Mouse (Mus musculus): ENCODE results near the gene Zfp654.
"Not testable (repeated sequence)": the region's sequence is repeated elsewhere in the genome, so short reads cannot be mapped to it uniquely, and the experiment has no call there.

Zfp654 gene

GRCm38 (mm10) chr16:64851563-64852362, at the start of gene Zfp654, which contains the start of gene Cggbp1:
Gene Zfp654, minus strand, starts transcription at chr16:64851652.
Gene Cggbp1, plus strand, starts transcription at chr16:64851996.
- DNase-seq (ENCODE audit: low spot score) = peak; percentile 99

- no peak for DNase-seq (ENCODE audit: low spot score)
Measured at GRCm38 (mm10) chr16:64899084-64899483, 47.6 kb upstream of the Zfp654 start.

GRCm38 (mm10) chr16:64889496-64889895, 38.0 kb upstream of the Zfp654 start:
- no peak for DNase-seq (ENCODE audit: low spot score)

GRCm38 (mm10) chr16:64885547-64885946, 34.1 kb upstream of the Zfp654 start:
- peak; percentile 13 for DNase-seq (ENCODE audit: low spot score)

GRCm38 (mm10) chr16:64885142-64885541, 33.7 kb upstream of the Zfp654 start:
- DNase-seq (ENCODE audit: low spot score) = peak; percentile 61

GRCm38 (mm10) chr16:64884420-64884838, 33.0 kb upstream of the Zfp654 start:
- peak; percentile 27 for DNase-seq (ENCODE audit: low spot score)

- DNase-seq (ENCODE audit: low spot score) = no peak
Measured at GRCm38 (mm10) chr16:64883896-64884295, 32.4 kb upstream of the Zfp654 start.

GRCm38 (mm10) chr16:64881442-64881841, 30.0 kb upstream of the Zfp654 start:
- no peak for DNase-seq (ENCODE audit: low spot score)

- no peak for DNase-seq (ENCODE audit: low spot score)
Measured at GRCm38 (mm10) chr16:64880986-64881385, 29.5 kb upstream of the Zfp654 start.

- DNase-seq (ENCODE audit: low spot score) = no peak
Measured at GRCm38 (mm10) chr16:64879735-64880134, 28.3 kb upstream of the Zfp654 start.

GRCm38 (mm10) chr16:64878611-64879132, 27.2 kb upstream of the Zfp654 start:
- no peak for DNase-seq (ENCODE audit: low spot score)

- DNase-seq (ENCODE audit: low spot score) = no peak
Measured at GRCm38 (mm10) chr16:64877314-64877713, 25.9 kb upstream of the Zfp654 start.

GRCm38 (mm10) chr16:64876631-64877265, 25.3 kb upstream of the Zfp654 start:
- DNase-seq (ENCODE audit: low spot score) = no peak

GRCm38 (mm10) chr16:64875822-64876221, 24.4 kb upstream of the Zfp654 start:
- DNase-seq (ENCODE audit: low spot score) = no peak

- DNase-seq (ENCODE audit: low spot score) = no peak
Measured at GRCm38 (mm10) chr16:64875384-64875783, 23.9 kb upstream of the Zfp654 start.

- DNase-seq (ENCODE audit: low spot score) = peak; percentile 89
Measured at GRCm38 (mm10) chr16:64873416-64874305, 22.2 kb upstream of the Zfp654 start.

- DNase-seq (ENCODE audit: low spot score) = peak; percentile 52
Measured at GRCm38 (mm10) chr16:64872841-64873240, 21.4 kb upstream of the Zfp654 start.

GRCm38 (mm10) chr16:64872296-64872695, 20.8 kb upstream of the Zfp654 start:
- peak; percentile 42 for DNase-seq (ENCODE audit: low spot score)

GRCm38 (mm10) chr16:64869621-64870020, 18.2 kb upstream of the Zfp654 start:
- no peak for DNase-seq (ENCODE audit: low spot score)

GRCm38 (mm10) chr16:64868613-64869012, 17.2 kb upstream of the Zfp654 start:
- no peak for DNase-seq (ENCODE audit: low spot score)

GRCm38 (mm10) chr16:64865841-64866240, 14.4 kb upstream of the Zfp654 start:
- DNase-seq (ENCODE audit: low spot score) = not testable (repeated sequence)

- no peak for DNase-seq (ENCODE audit: low spot score)
Measured at GRCm38 (mm10) chr16:64856946-64857345, 5.5 kb upstream of the Zfp654 start.

Data from embryo, embryonic 10.5 days (tissue).